Mouse (Mus musculus) ES-E14 (cell line): Measurements from ENCODE around the gene Gm28635. TPM values are rescaled to one million over a fixed set of nuclear protein-coding genes. Genes with fewer than 3 reads are reported as not detected.
"Not testable (repeated sequence)": the region's sequence is repeated elsewhere in the genome, so short reads cannot be mapped to it uniquely, and the experiment has no call there.

Experiments used
- DNase-seq: peaks from one replicate; pipeline ENCODE4 v3.0.0-alpha.2; 2013; ENCODE audit warnings: low read depth, low spot score
- H3K27ac ChIP-seq: 2 replicates; pipeline ENCODE4 v1.5.1; 2012; ENCODE audit warnings: low read depth, mild to moderate bottlenecking, low read length, moderate library complexity, mixed read lengths; ENCODE audit not compliant: poor library complexity, insufficient read depth, severe bottlenecking
- H3K36me3 ChIP-seq: 2 replicates; pipeline ENCODE4 v1.6.1; 2012; ENCODE audit warnings: mild to moderate bottlenecking, low read length, moderate library complexity, mixed read lengths; ENCODE audit not compliant: control insufficient read depth, poor library complexity, insufficient read depth, severe bottlenecking
- H3K4me1 ChIP-seq, 2 experiments: fragments of 150-350 bp in 1 of 2; sonication (generic) in 1 of 2; 2 replicates each; pipeline ENCODE4 v1.6.1; 2012; ENCODE audit warnings: low read length in 2 of 2, mild to moderate bottlenecking in 1 of 2, mixed read lengths in 1 of 2; ENCODE audit not compliant: control insufficient read depth in 2 of 2, insufficient read depth in 2 of 2, poor library complexity in 1 of 2
- H3K4me3 ChIP-seq, 2 experiments: fragments of 150-350 bp in 1 of 2; sonication (generic) in 1 of 2; 2 replicates each; pipeline ENCODE4 v1.5.1; 2012; ENCODE audit warnings: low read length in 2 of 2, low read depth in 1 of 2, mild to moderate bottlenecking in 1 of 2, mixed read lengths in 1 of 2; ENCODE audit not compliant: insufficient read depth in 1 of 2, poor library complexity in 1 of 2, severe bottlenecking in 1 of 2
- H3K9ac ChIP-seq: 2 replicates; pipeline ENCODE4 v1.6.1; 2012; ENCODE audit warnings: low read depth, mild to moderate bottlenecking, low read length, mixed read lengths; ENCODE audit not compliant: poor library complexity, insufficient read depth, severe bottlenecking
- H3K9me3 ChIP-seq: fragments of 150-350 bp; sonication (generic); 2 replicates; pipeline ENCODE4 v1.6.1; 2012; ENCODE audit warnings: low read depth, mild to moderate bottlenecking, low read length; ENCODE audit not compliant: control insufficient read depth, insufficient read depth
- CHD2 ChIP-seq: IDR thresholded peaks from 2 replicates; pipeline ENCODE4 v1.6.1; 2014; ENCODE audit warnings: mild to moderate bottlenecking, low read depth, low read length, inconsistent platforms
- HCFC1 ChIP-seq: IDR thresholded peaks from 2 replicates; pipeline ENCODE4 v1.6.1; 2012; ENCODE audit warnings: low read length, inconsistent platforms, borderline replicate concordance; ENCODE audit not compliant: insufficient read depth
- MAFK ChIP-seq: IDR thresholded peaks from 2 replicates; pipeline ENCODE4 v1.6.1; 2014; ENCODE audit warnings: mild to moderate bottlenecking, low read depth, low read length, inconsistent platforms; ENCODE audit not compliant: insufficient read depth
- ZC3H11A ChIP-seq: IDR thresholded peaks from 2 replicates; pipeline ENCODE4 v1.6.1; 2012; ENCODE audit warnings: low read depth, mild to moderate bottlenecking, inconsistent platforms, low read length, borderline replicate concordance
- ZNF384 ChIP-seq: IDR thresholded peaks from 2 replicates; pipeline ENCODE4 v1.6.1; 2012; ENCODE audit warnings: low read depth, low read length, inconsistent platforms
- in situ Hi-C, 2 experiments: fragments of 600-800 bp; cut with MboI; formaldehyde crosslinking; loops; one replicate each; pipeline ENCODE4 v1.15.1; 2025; ENCODE audit warnings: low sequenced_read_pairs in 2 of 2, inconsistent platforms in 1 of 2; ENCODE audit not compliant: unreplicated experiment in 2 of 2
- total RNA-seq: library from RNA; depleted of rRNA; stranded (reverse); fragments of 300-350 nt; gene quantifications from 2 replicates; pipeline ENCODE4 v1.2.3, GENCODE M21; 2012

Gm28635 gene
- total RNA-seq, 1 experiment, result 2.7 TPM

GRCm38 (mm10) chr2:84677270-84677967, 422 bp downstream of the Gm28635 start:
- H3K9me3 ChIP-seq, result no peaks in the 10 kb centered on the region
- H3K4me1 ChIP-seq, result peaks cover 2 to 5% of the 10 kb centered on the region in 2 experiments; a peak in 2 of 4 replicates
- DNase-seq, result peak; percentile 59
- H3K27ac ChIP-seq, result no peak overlapping the region; the same call in 1 of the 2 replicates
- H3K36me3 ChIP-seq, result peaks cover 24% of the 10 kb centered on the region
- peak overlapping the region; percentile 81 for H3K9ac ChIP-seq
- H3K4me3 ChIP-seq, result peak overlapping the region; percentile 81 to 84
- peak; percentile 53; the same call in 1 of the 2 replicates for TF ChIP-seq HCFC1
- TF ChIP-seq MAFK, result peak; percentile 67
- TF ChIP-seq CHD2, result no peak
- in situ Hi-C loops, result no loop called here

GRCm38 (mm10) chr2:84671535-84671934, 6.3 kb downstream of the Gm28635 start:
- H3K4me1 ChIP-seq, H3K9me3 ChIP-seq, H3K27ac ChIP-seq, in situ Hi-C loops, DNase-seq, H3K9ac ChIP-seq: not testable (repeated sequence)
- Histone ChIP-seq H3K4me3 (0 out of 4 replicates have a peak overlapping the region, but pooled peaks of 1 of the 2 experiments have one; percentile 26), H3K36me3 (peaks cover 38% of the 10 kb centered on the region)

GRCm38 (mm10) chr2:84670569-84670933, 7.3 kb downstream of the Gm28635 start, which contains the start of gene Selenoh:
Gene Selenoh (minus strand): TSS chr2:84670770.
- peaks cover 0 to 3% of the 10 kb centered on the region in 2 experiments; a peak in 2 of 4 replicates for H3K4me1 ChIP-seq
- H3K4me3 ChIP-seq, result peak within 1 kb of the TSS; percentile 88 to 99
- in situ Hi-C loops, result no loop called here
- peaks cover 33% of the 10 kb centered on the region for H3K36me3 ChIP-seq
- H3K9me3 ChIP-seq, result no peaks in the 10 kb centered on the region
- TF ChIP-seq CHD2 (peak; percentile 90), ZNF384 (no peak), ZC3H11A (no peak), HCFC1 (no peak; the same call in 1 of the 2 replicates), MAFK (no peak)
- peak within 1 kb of the TSS; percentile 99 for H3K27ac ChIP-seq
- DNase-seq, result peak; percentile 96
- peak within 1 kb of the TSS; percentile 100 for H3K9ac ChIP-seq

GRCm38 (mm10) chr2:84669828-84670568, 7.8 kb downstream of the Gm28635 start:
- in situ Hi-C loops, result loop anchor here in 1 of 2 experiments (10.0 kb wide), 1 partner anchor 205 kb away; no protein-coding TSS in a partner anchor

More at GRCm38 (mm10) chr2:84669828-84670568, 7.8 kb downstream of the Gm28635 start:
- Histone ChIP-seq H3K9me3 (no peaks in the 10 kb centered on the region), H3K27ac (peak overlapping the region; percentile 99), H3K36me3 (peaks cover 31% of the 10 kb centered on the region), H3K4me1 (peaks cover 0 to 3% of the 10 kb centered on the region in 2 experiments; a peak in 2 of 4 replicates), H3K4me3 (peak overlapping the region; percentile 88 to 99), H3K9ac (peak overlapping the region; percentile 100)
- DNase-seq, result no peak
- no peak for TF ChIP-seq HCFC1
- TF ChIP-seq ZC3H11A, result no peak
- no peak for TF ChIP-seq ZNF384
- TF ChIP-seq MAFK, result no peak
- no peak for TF ChIP-seq CHD2
